Mouse (Mus musculus): ENCODE results near the gene Bcl2l13.
"Not testable (repeated sequence)": the region's sequence is repeated elsewhere in the genome, so short reads cannot be mapped to it uniquely, and the experiment has no call there.

Bcl2l13 gene

DNA sequence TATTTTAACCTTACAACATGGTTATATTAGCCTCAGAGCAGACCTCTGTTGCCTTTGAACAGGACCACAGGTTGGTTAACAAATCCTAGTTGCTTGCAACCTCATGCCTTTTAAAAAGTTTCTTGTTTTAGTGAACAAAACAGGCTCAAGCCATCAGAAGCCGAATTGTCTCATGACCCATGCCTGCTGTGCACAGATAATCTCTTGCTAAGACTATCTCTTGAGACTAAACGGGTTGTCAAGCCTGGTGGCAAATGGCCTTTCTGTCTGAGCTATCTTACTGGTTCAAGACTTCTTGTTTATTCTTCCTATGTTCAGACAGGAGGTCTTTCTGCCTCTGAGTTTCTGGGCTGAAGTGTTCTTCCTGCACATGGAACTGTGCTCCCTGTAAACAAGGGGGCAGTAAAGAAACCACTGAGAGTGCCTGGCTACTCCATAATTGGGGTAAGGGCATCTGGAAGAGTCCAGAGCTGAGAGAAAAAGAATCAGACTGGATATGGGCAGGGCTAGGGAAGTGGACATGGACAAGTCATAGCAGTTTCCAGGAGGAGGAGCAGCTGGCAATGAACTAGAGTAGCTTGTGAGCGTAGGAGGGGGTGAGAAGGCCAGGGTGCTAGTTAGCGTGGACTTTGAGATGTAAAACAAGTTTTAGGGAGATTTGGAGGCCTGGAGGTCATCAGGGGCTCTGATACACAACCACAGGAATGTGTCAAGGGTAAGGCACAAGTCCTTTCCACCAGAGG, 5.0 kb upstream of the Bcl2l13 start:
- no peak for DNase-seq (ENCODE audit: low spot score in 2 of 2)

DNA sequence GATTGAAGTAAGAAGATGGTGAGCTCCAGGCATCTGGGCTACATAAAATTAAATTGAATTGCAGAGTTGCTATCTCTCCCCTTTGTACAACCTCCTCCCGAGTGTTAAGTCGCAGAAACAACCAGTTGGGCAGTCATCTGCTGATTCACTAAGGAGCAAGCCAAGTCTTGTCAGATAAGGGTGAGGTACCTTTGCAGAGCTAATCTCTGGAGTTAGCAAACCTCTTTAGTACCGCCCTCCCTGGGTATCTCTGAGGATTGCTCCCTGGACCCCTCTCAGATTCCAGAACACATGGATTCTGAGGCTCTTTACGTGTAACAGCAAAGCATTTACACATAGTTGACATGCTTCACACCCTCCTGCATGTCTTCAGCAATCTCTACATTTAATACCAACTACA, 3.9 kb upstream of the Bcl2l13 start:
- DNase-seq (ENCODE audit: low spot score in 2 of 2) = no peak

DNA sequence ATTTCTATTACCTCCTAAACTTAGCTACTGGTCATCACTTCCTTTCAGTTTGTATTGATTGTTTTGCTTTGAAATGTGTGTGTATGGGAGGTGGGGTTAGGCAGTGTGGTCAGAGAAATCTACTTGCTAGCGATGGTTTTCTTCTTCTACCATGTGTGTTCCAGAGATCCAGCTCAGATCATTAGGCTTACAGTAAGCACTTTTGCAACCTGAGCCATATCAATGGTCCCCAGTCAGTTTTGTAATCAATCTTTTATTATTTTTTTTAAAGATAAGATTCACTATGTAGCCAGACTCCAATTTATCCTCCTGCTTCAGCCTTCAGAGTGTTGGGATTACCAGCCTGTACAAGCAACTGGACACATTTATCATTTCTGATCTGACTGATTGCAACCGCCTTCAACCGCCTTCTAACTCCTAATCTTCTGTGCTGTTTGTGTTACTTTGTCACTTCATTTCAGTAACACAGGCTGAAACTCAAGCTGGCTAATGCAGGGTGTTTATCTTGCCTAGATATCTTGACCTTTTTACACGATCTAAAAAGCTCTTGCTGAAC, 1.2 kb upstream of the Bcl2l13 start:
- DNase-seq (ENCODE audit: low spot score in 2 of 2) = no peak

DNA sequence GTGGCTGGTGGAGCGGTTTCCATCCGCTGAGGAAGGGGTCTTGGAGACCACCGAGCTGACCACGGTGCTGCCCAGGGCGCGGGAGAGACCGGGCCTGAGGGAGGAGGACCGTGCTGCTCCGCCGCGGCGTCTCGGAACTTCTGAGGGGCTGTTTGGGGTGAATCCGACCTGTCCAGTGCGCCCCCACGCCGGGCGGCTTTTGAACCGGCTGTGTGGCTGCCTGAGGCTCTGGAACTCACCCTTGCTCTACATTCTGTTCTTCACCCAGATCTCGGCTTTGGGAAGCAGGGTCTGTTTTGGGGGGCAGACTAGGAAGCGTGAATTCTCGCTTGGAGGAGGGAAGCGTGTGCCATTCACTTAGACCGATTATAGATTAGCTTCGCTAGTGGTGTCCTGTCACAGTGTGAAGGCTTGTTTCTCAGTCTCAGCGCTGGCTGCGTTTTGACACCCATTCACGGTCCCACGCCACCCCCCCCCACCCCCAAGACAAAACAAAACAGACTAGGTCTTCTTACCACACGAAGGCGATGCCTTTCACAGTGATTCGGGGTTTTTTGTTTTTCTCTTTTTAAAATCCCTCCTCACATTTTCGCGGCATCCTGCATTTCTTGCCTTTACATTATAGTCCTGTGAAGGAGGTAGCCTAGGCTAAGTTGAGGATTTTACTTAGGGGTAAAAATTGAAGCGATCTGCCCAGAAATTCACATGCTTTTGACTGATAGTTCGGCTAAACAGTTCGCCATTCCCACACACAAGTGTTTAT, 558 bp downstream of the Bcl2l13 start:
- peak in 1 of 2 experiments; percentile 22 for DNase-seq (ENCODE audit: low spot score in 2 of 2)

DNA sequence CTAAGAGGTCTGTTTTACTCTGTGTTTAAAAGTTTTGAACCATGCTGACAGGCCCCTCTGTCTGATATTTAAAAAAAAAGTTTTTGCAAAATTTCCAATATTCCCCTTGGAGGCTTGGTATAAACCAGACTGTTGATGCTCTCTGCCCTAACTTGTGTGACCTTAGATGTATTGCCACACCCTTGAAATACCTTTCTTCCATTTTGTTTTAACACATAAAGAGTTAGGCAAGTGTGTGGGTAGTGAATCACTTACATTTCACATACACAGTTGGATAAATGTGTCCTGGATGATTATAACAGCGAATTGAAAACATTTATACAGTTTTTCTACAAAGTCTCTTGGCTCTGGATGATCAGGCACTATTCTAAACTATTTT, 1.1 kb downstream of the Bcl2l13 start:
- no peak for DNase-seq (ENCODE audit: low spot score in 2 of 2)

DNA sequence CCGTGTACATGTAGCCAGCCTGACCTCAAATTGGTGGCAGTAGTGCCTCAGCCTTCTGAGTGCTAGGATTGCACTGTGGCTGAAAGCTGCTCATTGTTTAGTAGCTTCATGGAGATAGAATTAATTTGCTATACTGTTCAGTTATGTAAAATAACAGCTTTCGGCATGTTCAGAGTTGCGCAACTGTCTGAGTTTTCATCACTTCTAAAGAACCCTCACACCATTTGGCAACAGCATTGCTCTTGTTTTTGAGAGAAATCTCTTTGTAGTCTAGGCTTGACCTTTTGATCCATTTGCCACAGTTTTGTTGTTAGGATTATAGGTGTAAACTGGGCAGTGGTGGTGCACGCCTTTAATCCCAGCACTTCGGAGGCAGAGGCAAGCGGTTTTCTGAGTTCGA, 4.2 kb downstream of the Bcl2l13 start:
- no peak for DNase-seq (ENCODE audit: low spot score in 2 of 2)

DNA sequence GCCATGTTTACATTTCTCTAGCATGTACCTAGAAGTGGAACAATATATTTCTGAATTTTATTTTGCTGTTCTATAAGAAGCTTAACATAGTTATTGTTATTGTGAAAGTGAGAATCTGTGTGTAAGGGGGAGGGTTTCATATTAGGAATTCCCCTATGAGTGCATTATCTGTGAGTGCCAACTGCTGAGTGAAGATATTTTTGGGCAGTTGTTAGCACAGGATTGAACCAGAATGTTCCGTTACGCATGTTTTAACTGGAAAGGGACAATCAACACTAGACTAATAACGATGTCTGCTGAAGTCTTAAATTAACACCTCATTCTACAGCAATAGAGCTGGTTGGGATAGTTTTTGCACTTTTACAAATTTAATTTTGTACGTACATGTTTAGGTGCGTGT, 5.7 kb downstream of the Bcl2l13 start:
- no peak for DNase-seq (ENCODE audit: low spot score in 2 of 2)

DNA sequence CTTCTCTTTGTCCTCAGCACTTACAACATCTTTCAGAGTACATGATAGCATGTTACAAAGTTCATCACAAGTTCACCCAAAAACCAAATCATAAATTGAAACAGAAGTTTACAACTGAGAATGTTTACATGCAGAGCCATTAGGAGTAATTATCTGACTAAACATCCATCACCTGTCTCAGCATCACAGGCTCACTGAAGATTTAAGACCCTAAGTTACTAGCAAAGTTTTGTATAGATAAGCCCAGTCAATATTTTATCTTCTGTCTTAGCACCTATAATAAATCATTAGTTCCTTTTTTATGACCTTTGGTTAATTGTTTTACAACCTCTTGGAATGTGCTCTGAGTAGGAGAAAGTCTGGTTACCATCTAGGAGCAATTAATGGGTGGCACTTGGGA, 14.7 kb downstream of the Bcl2l13 start:
- DNase-seq (ENCODE audit: low spot score in 2 of 2) = not testable (repeated sequence)

DNA sequence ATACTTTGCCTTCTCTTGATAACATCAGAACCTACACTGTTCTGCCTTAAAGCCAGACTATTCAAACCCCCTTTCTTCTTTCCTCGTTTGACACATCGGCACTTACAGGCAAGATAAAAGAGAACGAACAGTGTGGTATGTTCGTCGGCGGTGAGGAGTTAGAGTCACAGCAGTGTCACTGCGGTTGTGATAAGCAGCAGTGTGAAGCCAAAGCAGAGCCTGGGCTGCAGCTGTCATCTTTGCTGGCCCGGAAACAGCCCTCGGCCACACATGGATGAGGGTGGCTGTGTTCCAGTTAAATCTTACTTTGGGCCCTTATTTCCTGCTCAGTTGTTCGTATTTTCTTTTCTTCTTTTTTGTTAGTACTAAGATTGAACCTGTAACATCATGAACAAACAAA, 18.4 kb downstream of the Bcl2l13 start:
- no peak for DNase-seq (ENCODE audit: low spot score in 2 of 2)

DNA sequence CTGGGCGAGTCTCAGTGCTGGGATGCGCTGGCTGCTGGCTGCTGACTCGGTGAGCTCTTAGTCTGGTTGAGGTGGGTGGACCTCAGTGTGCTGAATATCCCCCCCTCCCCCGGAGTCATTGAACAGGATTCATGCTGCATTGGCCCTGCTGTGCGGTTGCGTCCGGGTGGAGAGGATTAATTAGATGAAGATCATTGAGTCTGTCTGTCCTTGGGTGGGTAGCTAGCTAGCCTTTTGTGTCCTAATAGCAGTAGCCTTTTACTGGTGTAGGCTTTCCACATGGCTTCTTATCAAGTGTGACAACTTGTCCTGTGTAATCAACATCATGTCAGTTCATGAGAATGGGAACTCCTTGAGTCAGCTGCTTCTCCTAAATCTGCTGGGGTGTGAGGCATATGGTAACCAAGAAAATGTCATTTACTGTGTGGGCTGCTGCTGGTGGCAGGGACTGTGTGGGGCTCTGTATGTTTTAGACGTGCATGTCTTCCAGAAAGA, 22.3 kb downstream of the Bcl2l13 start:
- DNase-seq (ENCODE audit: low spot score in 2 of 2) = peak; percentile 49 to 74

DNA sequence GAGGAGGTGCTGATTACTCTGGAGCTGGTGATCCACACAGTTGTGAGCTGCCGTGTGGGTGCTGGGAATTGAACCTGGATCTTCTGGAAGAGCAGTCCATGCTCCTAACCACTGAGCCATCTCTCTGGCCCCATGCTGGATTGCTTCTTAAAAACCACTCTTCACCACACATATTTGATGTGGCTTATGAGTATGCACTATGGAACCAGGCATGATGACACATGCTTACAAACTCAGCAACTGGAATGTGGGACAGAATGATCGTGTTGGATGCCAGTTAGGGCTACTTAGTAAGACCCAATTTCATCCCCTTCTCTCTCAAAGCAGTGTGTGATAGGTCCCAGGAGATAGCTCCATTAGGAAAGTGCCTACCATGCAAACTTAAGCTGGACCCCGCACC, 24.1 kb downstream of the Bcl2l13 start:
- DNase-seq (ENCODE audit: low spot score in 2 of 2) = no peak

DNA sequence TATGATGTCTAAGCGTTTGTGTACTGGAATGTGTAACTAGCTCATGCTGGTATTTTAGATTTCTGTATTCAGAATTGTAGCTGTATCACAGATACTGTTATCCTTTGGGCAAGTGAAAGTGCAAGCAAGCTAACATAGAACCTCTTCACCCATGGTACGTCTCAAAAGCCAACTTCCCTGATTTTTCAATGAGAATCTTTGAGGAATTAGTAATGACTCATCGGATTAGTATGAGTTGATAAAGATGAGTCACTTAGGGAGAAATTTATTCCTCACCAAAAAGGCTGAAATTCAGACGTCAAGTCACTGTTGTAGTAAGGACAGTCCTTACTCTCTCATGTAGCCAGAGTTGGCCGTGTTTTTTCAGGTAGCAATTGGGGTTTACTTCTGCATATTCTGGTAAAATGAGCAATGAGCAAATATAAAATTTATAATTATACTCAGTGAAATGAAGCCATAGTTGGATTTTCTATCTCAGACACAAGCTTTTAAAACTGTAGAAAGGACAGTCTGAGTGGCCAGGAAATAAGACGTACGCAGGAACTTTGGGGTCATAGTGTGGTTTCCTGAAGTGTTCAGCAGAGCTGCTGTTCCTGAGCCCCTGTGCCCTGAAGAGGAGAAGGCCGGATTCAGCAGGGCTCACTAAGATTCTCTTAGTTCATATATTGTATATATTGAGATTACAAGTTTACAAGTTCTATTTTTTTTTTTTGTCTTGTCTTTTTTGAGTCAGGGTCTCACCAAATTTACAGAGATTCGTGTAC, 30.2 kb downstream of the Bcl2l13 start:
- DNase-seq (ENCODE audit: low spot score in 2 of 2) = no peak

DNA sequence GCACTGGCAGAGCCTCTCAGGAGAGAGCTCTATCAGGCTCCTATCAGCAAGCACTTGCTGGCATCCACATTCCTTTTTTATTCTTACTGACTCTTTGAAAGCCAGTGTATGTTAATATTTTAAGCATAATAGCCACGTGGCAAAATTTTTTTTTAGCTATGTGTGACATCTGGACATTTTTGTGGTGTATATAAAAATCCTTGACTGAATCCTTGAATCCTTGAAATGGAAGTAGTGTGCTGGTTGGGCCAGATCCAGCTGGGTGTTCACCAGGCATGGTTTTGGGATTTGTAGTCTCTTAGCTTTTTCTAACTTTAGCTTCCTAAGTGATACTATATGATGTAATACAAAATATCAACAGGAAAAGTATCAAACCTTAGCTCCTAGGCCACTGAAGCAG, 32.8 kb downstream of the Bcl2l13 start:
- peak in 1 of 2 experiments; percentile 38 for DNase-seq (ENCODE audit: low spot score in 2 of 2)

DNA sequence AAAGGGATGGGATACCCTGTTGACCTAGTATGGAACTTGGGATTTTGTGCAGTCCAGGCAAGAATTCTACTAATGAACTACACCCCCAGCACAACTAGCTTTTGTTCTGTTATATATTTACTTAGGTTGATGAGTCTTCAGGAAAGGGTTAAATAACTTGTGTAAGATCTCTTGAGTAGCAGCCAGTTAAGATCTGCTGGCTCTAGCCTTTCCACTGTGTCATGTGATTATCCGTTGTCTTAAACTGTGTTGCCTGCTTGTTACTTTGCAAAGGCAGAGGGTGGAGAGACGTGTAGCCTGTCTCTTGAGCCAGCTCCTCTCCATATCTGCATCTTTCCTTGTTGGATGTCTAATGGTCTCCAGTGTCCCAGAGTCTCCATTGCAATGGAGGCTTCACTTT, 35.3 kb downstream of the Bcl2l13 start:
- no peak for DNase-seq (ENCODE audit: low spot score in 2 of 2)

DNA sequence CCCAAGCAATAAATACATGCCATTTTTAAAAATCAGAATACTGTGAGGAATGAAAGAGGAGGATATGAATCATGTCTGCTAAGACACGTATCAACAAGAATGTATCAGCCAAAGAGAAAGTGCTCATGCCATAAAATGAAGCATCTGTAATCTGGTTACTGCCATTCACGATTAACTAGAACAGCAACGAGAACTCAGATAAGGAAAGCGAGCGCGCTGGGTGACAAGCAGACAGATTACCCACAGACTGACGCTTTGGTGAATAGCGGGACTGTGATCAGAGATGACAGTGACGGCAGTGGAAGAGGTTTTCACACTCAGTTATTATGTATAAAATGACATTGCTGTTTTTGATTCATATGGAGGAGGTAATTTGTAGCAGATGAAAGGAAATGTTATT, 37.9 kb downstream of the Bcl2l13 start:
- DNase-seq (ENCODE audit: low spot score in 2 of 2) = no peak

DNA sequence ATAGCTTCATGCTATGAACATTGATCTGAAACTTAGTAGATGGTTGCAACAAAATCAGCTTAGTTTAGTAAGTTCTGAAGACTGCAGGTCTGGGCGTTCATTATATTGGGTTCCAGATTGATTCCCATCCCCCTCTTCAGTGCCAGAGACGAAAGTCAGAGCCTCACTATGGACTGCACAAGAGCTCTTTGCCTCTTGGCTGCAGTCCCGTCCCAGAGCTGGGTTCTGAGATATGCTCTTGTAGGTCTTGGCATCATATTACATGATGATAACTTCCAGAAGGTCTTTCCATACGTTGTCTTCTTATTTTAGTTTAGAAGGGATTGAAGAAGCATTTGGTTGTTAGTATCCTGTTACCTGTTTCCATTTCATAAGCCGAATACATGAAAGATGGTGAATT, 43.0 kb downstream of the Bcl2l13 start:
- DNase-seq (ENCODE audit: low spot score in 2 of 2) = no peak

DNA sequence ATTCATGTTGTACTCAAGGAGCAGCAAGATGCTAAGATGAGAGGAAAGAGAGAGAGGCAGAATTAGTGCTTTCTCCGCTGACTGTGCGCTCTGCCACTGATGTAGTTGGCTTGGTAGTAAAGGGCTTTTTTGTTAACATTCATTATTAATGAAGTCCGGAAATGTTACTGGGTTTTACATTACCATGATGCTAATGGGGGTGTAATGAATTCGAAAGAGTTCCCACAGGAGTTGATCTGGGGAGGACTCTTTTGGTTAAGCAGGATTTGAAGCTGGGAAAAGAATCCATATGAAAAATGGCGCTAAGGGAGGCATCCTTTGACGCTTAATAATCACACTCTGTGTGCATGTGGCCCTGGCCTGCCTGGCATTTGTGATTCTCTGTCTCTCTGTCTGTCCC, 48.4 kb downstream of the Bcl2l13 start:
- DNase-seq (ENCODE audit: low spot score in 2 of 2) = no peak

DNA sequence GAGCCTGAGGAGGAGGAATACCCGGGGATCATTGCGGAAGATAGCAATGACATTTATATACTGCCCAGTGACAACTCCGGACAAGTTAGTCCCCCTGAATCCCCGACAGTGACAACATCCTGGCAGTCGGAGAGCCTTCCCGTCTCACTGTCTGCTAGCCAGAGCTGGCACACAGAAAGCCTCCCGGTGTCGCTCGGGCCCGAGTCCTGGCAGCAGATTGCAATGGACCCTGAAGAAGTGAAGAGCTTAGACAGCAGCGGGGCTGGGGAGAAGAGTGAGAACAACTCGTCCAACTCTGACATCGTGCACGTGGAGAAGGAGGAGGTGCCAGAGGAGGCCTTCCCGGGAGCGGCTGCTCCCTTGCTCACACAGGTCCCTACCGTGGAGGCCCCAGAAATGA, 50.7 kb downstream of the Bcl2l13 start:
- no peak for DNase-seq (ENCODE audit: low spot score in 2 of 2)

DNA sequence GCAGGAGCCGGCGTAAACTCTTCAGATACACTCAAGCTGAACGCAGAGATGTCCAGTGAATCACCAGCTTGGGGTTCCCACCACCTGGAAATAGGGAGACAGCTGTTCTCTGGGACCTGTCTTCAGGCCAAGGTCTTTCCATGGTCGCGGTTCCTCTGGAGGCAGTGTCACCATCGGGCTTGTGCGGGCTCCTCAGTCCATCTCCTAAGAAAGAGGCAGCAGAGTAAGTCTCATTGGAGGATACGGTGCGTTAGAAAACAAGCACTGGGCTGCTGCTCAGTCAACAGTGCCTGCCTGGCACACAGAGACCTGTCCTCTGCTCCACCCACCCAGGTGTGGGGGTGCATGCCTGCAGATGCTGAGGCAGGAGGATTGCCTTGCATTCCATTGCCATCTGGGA, 58.1 kb downstream of the Bcl2l13 start:
- DNase-seq (ENCODE audit: low spot score in 2 of 2) = no peak

DNA sequence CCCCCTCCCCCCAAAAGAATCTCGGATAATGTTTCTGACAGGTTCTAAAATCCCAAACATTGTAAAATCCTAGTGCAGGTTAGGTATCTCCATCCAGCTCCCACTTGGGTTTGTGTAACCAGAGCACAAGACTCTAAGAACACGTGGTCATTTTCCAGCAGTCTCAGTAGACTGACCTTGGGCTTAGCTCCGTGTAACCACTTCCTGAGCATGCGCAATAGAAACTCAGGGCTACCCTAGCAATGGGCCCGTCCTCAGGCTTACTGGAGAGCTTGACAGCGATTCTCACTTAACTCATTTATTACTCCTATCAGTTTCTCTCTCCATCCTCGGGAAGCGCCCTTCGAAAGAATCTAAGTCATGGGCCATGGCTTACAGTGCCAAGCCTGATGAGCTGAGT, 58.5 kb downstream of the Bcl2l13 start:
- no peak for DNase-seq (ENCODE audit: low spot score in 2 of 2)

DNA sequence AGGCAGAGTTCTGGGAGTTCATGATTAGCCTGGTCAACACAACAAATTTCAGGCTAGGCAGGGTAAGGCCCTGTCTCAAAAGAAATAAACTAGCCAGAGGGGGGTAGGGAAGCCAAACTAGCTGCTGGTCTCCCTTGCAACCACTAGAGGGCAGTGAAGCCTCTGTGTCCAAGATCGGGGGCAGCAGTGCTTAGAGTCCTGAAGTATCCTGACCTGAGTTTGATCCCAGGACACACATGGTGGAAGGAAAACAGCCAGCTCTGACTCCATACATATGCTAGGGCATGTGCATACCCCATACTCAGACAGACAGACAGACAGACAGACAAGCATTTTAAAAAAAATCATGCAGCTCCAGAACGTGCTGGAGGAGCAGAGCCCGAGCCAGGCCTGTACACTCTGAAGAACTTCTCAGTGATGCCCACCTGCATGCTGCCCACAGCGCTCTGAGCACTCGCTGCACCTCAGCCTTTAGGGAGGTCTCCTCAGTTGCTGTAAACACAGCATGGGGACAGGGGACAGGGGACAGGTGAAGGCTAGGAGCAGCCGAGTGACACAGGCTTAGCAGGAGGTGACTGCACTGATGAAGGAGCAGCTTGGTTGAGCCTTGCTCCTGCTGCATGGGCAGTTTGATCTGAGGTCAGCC, 62.3 kb downstream of the Bcl2l13 start:
- no peak for DNase-seq (ENCODE audit: low spot score in 2 of 2)
